8 mouse cellular contexts compared by ENCODE assay signal in the genomic region with DNA sequence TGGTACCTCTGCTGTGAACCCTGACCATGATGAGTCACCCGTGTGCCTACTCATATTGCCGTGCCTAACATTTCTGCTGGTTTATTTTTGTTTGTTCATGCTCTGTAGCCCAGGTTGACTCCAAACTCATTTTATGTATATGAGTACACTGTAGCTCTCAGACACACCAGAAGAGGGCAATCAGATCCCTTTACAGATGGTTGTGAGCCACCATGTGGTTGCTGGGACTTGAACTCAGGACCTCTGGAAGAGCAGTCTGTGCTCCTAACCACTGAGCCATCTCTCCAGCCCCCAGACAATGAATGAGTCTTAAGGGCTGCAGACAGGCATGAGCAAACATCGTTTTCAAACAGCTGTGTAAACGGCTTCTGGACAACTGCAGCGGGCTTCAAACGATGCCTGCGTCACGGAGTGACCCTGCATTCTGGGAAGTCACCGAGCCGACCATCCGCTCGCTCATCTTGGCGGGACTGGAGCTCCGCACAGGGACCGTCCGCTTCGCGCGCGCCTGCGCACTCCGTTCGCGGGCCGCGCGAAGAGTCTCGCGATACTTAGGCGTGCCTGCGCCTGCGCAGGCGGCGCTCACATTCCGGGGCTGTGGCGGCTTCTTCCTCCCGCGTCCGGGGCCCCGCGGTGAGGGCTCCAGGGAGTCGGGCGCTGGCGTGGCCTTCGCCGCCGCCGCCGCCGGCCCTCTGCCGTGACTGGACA. TPM values are rescaled to one million over a fixed set of nuclear protein-coding genes. Genes with fewer than 3 reads are reported as not detected.
DNase-seq lines count a peak whose midpoint lies in the region; ATAC-seq lines count a peak whose summit lies in the region.

A gene (plus strand): TSS at position 590 of the 708 bp plus-strand sequence.

- 2% methylated on average over 49 of the region's 51 CpGs for WGBS in hindbrain, embryonic 13.5 days

- peak; percentile 96 for DNase-seq in NIH3T3 (ENCODE audit: low read depth)
- DNase-seq in cerebellum, postnatal 10 days: peak; percentile 95 to 96
- peak; percentile 77 to 89 for DNase-seq in frontal cortex, postnatal 14 days (ENCODE audit: low spot score in 2 of 2)
- DNase-seq in layer of hippocampus, postnatal 25 days (ENCODE audit: extremely low spot score in 1 of 2, low spot score in 1 of 2): peak; percentile 83 to 90
- DNase-seq in lung, postnatal 25 days (ENCODE audit: low spot score): peak; percentile 89
- peak; percentile 96 for DNase-seq in retina, embryonic 14.5 days (ENCODE audit: low spot score)
- peak; percentile 93 for DNase-seq in thymus, postnatal 4 days

- H3K9ac ChIP-seq in hindbrain, embryonic 13.5 days: peak within 1 kb of the TSS; percentile 100

- peak within 1 kb of the TSS; percentile 99 for H3K27ac ChIP-seq in hindbrain, embryonic 13.5 days

- H3K4me1 ChIP-seq in hindbrain, embryonic 13.5 days (replicated peaks): peaks cover 39% of the 10 kb centered on the region

- no peaks in the 10 kb centered on the region for H3K27me3 ChIP-seq in hindbrain, embryonic 13.5 days

- no peaks in the 10 kb centered on the region for H3K36me3 ChIP-seq in hindbrain, embryonic 13.5 days

- H3K4me2 ChIP-seq in hindbrain, embryonic 13.5 days: peak within 1 kb of the TSS; percentile 85

- peak within 1 kb of the TSS; percentile 97 for H3K4me3 ChIP-seq in hindbrain, embryonic 13.5 days

- peak; percentile 98 for ATAC-seq in hindbrain, embryonic 13.5 days (ENCODE audit: low FRiP score)

- H3K9me3 ChIP-seq in hindbrain, embryonic 13.5 days: no peaks in the 10 kb centered on the region

RNA-seq across cellular contexts. Expression of the gene that starts here (rescaled TPM):
- polyA plus RNA-seq in hindbrain, embryonic 13.5 days (2015; fragmentation: Nextera tagmentation; extraction: Ambion mirVana): 67.5 and 70.8 TPM in 2 replicates
- 10 to 100 TPM; 79.8 to 81.6 TPM for total RNA-seq in layer of hippocampus, postnatal 25 days (2021)

Comparison
In these comparisons a context has a peak if more than half of its experiments do, and no peak if none do; other contexts are left out.
1. Peak in every context shown above with its lines: DNase-seq, ATAC-seq, H3K4me3 ChIP-seq and H3K27ac ChIP-seq.